Mouse (Mus musculus) megakaryocyte, embryonic 14.5 days (primary cell): ENCODE results near the gene Vars2.

ENCODE experiments used
- FLI1 ChIP-seq: IDR thresholded peaks from 2 replicates; pipeline ENCODE4 v1.6.1; 2012; ENCODE audit warnings: low read length, inconsistent platforms, mixed read lengths
- GATA1 ChIP-seq: IDR thresholded peaks from 3 replicates; pipeline ENCODE4 v1.6.1; 2012; ENCODE audit warnings: mixed read lengths, low read length, inconsistent platforms, borderline replicate concordance

DNA sequence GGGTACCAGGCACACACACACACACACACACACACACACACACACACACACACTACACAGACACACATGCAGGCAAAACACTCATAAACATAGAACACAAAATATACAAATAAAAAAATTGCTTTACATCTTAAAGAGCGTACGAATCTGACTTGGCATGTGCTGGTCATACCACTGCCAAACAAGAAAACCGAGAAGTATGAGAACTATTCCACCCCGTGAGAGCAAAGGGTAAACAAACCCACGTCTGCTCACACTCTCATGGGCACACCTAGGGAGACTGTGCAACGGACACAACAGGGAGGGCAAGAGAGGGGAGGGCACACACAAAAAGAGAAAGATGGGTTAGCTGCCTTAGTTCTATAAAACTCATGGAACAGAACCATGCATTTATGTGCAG is 29.3 kb upstream of the Vars2 start:
- TF ChIP-seq GATA1 (no peak), FLI1 (no peak)
